Comparison of ENCODE assay signal across 9 mouse cellular contexts in genomic region chr5:121981650-121982131, GRCm38 (mm10).
DNase-seq lines count a peak whose midpoint lies in the region; ATAC-seq and TF ChIP-seq lines count a peak whose summit lies in the region.
"Had no signal": no experiment of that assay in that cellular context is flagged by ENCODE, and none has a peak within 500 bp of the region (broad histone marks: within the 10 kb centered on the region; RNA-seq: fewer than 3 reads in every experiment).

No protein-coding gene starts in this region.

- DNase-seq in kidney, adult 2 months = peak; percentile 17
- DNase-seq in kidney, adult 18-20 months = no peak
- peak; percentile 67 for DNase-seq in embryo, embryonic 11.5 days (ENCODE audit: low read depth, low spot score)
- no peak for DNase-seq in adipocyte (ENCODE audit: low spot score)
- no peak for DNase-seq in urinary bladder, postnatal 4 days (ENCODE audit: low spot score in 2 of 2)
- DNase-seq in spleen, postnatal 4 days (ENCODE audit: low spot score in 2 of 2) = no peak

- no peak overlapping the region for H3K9ac ChIP-seq in intestine, embryonic 15.5 days
- peak overlapping the region; percentile 40; the same call in 1 of the 2 replicates for H3K9ac ChIP-seq in midbrain, embryonic 16.5 days (ENCODE audit: low read depth, low read length)
- H3K9ac ChIP-seq: liver, embryonic 14.5 days had no signal

- H3K27ac ChIP-seq in kidney, adult 2 months (ENCODE audit: insufficient read depth, low read depth, low read length) = no peak overlapping the region
- H3K27ac ChIP-seq in intestine, embryonic 15.5 days = peak overlapping the region; percentile 13; the same call in 1 of the 2 replicates
- H3K27ac ChIP-seq in midbrain, embryonic 16.5 days (ENCODE audit: low read length) = peak overlapping the region; percentile 81
- H3K27ac ChIP-seq: liver, embryonic 14.5 days had no signal

- ATAC-seq in intestine, embryonic 15.5 days = peak; percentile 64
- ATAC-seq in midbrain, embryonic 16.5 days = peak; percentile 64

- H3K27me3 ChIP-seq in kidney, adult 2 months (replicated peaks; ENCODE audit: control insufficient read depth, insufficient read depth, low read length) = no peaks in the 10 kb centered on the region
- H3K27me3 ChIP-seq in intestine, embryonic 15.5 days (replicated peaks) = no peaks in the 10 kb centered on the region
- H3K27me3 ChIP-seq in midbrain, embryonic 16.5 days (ENCODE audit: control insufficient read depth, insufficient read depth, low read depth, low read length) = no peaks in the 10 kb centered on the region

- no peak overlapping the region for H3K4me3 ChIP-seq in kidney, adult 2 months (ENCODE audit: insufficient read depth, low read depth, low read length)
- H3K4me3 ChIP-seq in intestine, embryonic 15.5 days (replicated peaks) = no peak overlapping the region
- H3K4me3 ChIP-seq in midbrain, embryonic 16.5 days (ENCODE audit: low read depth, low read length) = no peak overlapping the region

- no peaks in the 10 kb centered on the region for H3K36me3 ChIP-seq in kidney, adult 2 months (ENCODE audit: control insufficient read depth, insufficient read depth, low read length)
- H3K36me3 ChIP-seq in intestine, embryonic 15.5 days = no peaks in the 10 kb centered on the region
- H3K36me3 ChIP-seq in midbrain, embryonic 16.5 days (ENCODE audit: control insufficient read depth, insufficient read depth, low read length) = no peaks in the 10 kb centered on the region

- no peak for TF ChIP-seq CTCF in kidney, adult 2 months (conservative IDR thresholded peaks at IDR 0.05; ENCODE audit: insufficient read depth, insufficient read length, low read depth, low read length)

- WGBS in kidney, adult 2 months = 43% methylated on average over 16 of the region's 16 CpGs
- 20% methylated on average over 16 of the region's 16 CpGs for WGBS in intestine, embryonic 15.5 days
- 2% methylated on average over 16 of the region's 16 CpGs for WGBS in midbrain, embryonic 16.5 days

- H3K4me2 ChIP-seq in intestine, embryonic 15.5 days (replicated peaks) = no peak overlapping the region
- H3K4me2 ChIP-seq in midbrain, embryonic 16.5 days (ENCODE audit: low read length) = peak overlapping the region; percentile 41

- H3K9me3 ChIP-seq in intestine, embryonic 15.5 days = no peaks in the 10 kb centered on the region
- H3K9me3 ChIP-seq in midbrain, embryonic 16.5 days (replicated peaks; ENCODE audit: control insufficient read depth, low read length, poor library complexity, severe bottlenecking) = no peaks in the 10 kb centered on the region

- H3K4me1 ChIP-seq in kidney, adult 2 months (ENCODE audit: control insufficient read depth, insufficient read depth, low read length) = no peaks in the 10 kb centered on the region
- peaks cover 12% of the 10 kb centered on the region for H3K4me1 ChIP-seq in intestine, embryonic 15.5 days (replicated peaks)
- peaks cover 13% of the 10 kb centered on the region for H3K4me1 ChIP-seq in midbrain, embryonic 16.5 days (ENCODE audit: control insufficient read depth, insufficient read depth, low read length)

- TF ChIP-seq POLR2A in kidney, adult 2 months (IDR thresholded peaks at IDR 0.05; ENCODE audit: low read depth, low read length) = no peak

Comparison
In these comparisons a context has a peak if more than half of its experiments do, and no peak if none do; other contexts are left out.
1. DNase-seq: peak in kidney, adult 2 months (single experiment) and embryo, embryonic 11.5 days (single experiment); none in kidney, adult 18-20 months (single experiment), adipocyte (single experiment), urinary bladder, postnatal 4 days (0 of 2) and spleen, postnatal 4 days (0 of 2).